Mouse (Mus musculus): ENCODE measurements around the gene Lhfpl3.

GRCm38 (mm10) chr5:22928746-22929145 is 182.9 kb downstream of the Lhfpl3 start:
- no peak for TF ChIP-seq POLR2A (IDR thresholded peaks at IDR 0.05; ENCODE audit: insufficient read depth, low read depth, low read length)
- TF ChIP-seq CTCF (IDR thresholded peaks at IDR 0.05) = no peak
- no peak for TF ChIP-seq EP300 (IDR thresholded peaks at IDR 0.05; ENCODE audit: insufficient read depth, low read depth, low read length)

Measured in heart, adult 2 months (tissue).